Mouse (Mus musculus): ENCODE results near the gene Ccdc63.
A peak's percentile ranks its signal among the peaks of the same experiment; 100 is the strongest.
"Not testable (repeated sequence)": the region's sequence is repeated elsewhere in the genome, so short reads cannot be mapped to it uniquely, and the experiment has no call there.

Gene Ccdc63

GRCm38 (mm10) chr5:122149259-122149658, 8.6 kb upstream of the Ccdc63 start:
- DNase-seq (ENCODE audit: extremely low spot score), result no peak

GRCm38 (mm10) chr5:122148107-122148506, 7.5 kb upstream of the Ccdc63 start:
- no peak for DNase-seq (ENCODE audit: extremely low spot score)

DNA sequence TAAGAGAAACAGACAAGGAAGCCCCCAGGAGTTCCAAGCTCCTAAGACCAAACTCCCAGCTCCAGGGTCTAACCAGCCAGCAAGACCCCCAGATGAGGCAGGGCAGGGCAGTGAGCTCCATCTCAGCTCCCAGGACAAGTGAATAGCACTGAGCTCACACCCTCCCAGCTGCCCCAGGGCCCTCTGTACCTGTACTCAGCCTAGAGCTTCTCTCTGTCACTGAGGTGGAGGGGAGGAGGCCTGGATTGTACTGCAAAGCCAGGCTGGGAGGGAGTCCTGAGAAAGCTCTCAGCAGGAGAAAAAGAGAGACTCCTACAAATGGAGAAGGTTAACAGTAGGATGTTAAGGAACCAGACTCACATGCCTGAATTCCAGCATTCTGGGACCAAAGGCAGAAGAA, 6.0 kb upstream of the Ccdc63 start:
- DNase-seq (ENCODE audit: extremely low spot score), result no peak

GRCm38 (mm10) chr5:122146056-122146580, 5.5 kb upstream of the Ccdc63 start:
- DNase-seq (ENCODE audit: extremely low spot score), result no peak

DNA sequence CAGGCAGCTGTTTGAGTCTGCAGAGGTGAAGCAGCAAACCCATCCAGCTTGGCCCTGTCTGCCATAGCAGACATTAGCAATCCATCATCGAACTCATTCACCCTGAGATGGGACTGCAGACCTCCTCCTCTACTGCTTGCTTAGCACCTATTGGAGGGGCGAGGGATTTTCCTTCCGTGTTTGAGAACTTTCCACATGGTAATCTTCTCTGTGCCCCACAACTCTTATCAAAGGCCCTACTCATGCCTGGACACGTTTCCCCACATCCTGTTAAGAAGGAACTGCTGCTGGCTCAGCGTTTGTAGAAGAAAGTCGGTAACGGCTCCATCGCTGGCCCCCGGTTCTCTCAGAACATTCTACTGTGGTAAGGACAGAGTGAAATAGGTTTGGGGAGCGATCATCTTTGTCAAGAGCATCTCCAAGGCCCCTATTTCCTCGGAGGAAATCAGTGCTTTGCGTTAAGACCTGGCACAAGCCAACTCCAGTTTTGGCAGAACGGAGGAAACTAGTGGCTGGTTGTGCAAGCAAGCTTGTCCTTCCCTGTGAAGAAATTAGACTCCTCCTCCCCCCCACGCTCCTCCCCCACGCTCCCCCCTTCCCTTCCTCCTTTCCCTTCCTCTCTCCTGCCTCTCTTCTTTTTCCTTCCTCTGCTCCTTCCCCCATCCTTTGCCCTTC, 4.9 kb upstream of the Ccdc63 start:
- DNase-seq (ENCODE audit: extremely low spot score), result no peak

- DNase-seq (ENCODE audit: extremely low spot score), result no peak
Observed at GRCm38 (mm10) chr5:122144825-122145224, 4.2 kb upstream of the Ccdc63 start.

DNA sequence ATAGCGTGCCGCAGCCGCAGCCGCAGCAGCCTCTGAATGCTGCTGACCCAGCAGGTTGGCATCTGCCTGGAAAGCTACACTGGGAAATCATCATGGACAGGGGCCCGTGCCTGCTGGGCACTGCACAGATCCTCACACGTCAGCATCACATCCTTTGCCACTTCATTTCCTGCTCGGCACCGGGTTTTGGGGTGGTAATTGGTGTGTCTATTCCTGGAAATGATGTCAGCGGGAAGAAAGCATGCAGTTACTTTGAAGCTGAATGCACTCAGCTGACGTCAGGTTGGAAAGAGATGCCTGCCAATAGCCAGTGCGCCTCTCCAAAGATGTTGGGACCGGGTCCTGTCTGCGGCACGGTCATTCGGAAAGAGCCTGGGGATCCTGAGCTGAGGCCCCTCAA, 2.9 kb upstream of the Ccdc63 start:
- no peak for DNase-seq (ENCODE audit: extremely low spot score)

DNA sequence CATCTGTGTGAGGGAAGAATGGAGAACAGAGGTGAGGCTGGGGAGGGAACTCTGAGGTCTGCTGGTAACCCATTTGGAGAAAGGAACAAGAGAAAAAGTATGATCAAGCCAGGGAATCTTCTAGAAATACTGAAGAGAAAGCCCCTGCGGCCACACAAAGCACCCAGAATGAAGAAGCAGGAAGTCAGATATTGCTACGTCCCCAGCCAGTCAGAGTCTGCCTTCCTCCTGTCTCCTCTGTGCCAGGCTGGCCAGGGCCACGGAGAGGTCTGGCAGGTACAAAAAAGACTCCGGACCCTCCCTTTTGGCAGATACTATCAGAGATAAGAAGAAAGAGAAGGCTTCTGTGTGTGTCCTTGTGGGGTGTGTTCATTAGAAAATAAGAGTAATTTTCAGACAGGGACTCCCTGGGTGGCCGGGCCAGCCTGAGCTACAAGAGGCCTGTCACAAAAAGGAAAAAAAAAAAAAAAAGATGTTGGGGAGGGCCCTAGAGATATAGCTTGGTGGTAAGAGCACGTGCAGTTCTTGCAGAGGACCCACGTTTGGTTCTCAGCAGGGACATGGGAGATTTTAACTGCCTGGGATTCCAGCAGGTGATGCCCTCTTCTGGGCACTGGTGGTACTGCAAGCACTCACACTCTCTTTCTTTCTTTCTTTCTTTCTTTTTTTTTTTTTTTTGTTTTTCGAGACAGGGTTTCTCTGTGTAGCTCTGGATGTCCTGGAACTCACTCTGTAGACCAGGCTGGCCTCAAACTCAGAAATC, 1.8 kb upstream of the Ccdc63 start:
- DNase-seq (ENCODE audit: extremely low spot score), result peak; percentile 45

- not testable (repeated sequence) for DNase-seq (ENCODE audit: extremely low spot score)
Observed at GRCm38 (mm10) chr5:122139771-122140170, 852 bp downstream of the Ccdc63 start.

DNA sequence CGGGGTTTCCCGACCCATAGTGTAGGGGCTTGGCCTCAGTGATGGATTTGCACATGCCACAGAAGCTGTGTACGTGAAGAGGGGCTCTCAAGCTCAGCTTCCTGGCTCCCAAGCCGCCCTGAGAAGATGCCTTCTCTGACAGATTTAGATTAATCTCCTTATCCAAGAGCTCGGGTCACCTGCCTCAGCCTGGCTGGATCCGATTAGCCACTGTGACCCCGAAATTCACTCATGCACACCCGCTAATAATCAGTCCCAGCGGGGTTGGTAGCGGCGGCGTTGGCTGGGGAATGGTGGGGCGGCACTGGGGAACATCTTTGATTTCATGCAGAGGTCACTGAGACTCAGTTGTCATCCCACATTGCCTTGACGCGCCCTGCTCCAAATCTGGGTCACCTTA, 1.8 kb downstream of the Ccdc63 start:
- DNase-seq (ENCODE audit: extremely low spot score), result no peak

DNA sequence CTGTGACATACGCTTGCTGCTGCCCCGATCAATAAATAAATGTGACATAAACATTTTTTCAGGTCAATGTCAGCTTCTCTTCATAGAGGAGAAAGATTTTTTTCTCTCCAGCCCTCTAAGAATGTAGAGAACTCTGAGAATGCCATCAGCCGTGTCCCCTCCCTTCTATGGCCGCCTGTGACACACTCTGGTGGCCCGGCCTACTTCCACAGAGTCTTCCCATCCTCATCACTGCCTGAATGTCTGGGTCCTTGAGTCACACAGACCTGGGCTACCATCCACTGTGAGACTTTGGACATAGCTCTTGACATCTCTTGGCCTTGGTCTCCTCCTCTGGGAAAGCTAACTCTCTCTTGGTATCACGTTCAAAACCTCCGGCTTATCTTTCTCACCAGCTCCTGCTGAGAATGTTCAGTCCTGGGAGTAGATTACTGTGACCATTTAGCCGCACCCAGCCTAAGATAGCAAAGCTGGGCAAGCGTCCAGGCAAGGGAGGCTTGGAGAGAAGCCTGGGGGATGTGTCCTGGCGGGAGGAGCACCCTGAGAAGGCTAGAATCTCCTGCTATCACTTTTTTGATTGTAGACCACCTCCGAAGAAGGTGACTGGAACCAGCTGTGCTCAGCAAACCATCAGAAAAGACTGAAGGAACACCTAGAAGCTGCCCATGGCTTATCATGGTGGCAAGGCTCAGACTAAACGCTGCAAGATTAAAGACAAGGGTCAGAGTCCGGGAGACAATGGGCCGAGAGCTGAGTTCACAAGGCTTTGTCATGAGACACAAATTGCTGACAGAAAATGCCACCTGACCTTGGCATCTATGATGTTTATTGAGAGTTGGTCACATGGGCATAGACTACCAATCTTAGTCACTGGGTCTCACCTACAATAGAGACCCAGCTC, 3.9 kb downstream of the Ccdc63 start:
- no peak for DNase-seq (ENCODE audit: extremely low spot score)

DNA sequence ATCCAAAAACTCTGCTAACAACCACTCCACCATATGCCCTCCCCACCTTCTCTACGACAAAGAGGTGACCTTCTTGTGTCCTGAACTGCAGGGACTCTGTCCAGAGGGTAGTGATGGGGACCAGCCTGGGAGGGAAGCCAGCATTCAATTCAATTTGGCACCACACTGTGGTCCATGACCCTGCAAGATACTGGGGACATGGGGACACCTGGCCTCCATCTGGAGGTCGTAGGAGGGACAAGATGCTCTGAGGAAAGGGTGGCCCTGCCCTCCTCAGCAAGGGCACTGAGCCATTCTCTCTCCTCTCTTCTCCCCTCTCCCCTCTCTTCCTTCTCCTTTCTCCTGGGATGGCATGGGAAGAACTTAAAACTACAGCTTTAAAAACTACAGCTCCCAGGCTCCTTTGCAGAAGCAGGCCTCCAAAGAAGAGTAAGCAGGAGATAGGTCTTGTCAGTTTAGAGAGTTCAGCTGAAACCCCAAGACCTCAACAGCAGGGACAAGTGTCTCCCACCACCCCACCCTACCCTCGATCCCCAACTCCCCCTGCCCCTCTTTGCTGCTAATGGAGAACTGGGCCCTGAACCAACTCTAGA, 5.2 kb downstream of the Ccdc63 start:
- no peak for DNase-seq (ENCODE audit: extremely low spot score)

- no peak for DNase-seq (ENCODE audit: extremely low spot score)
Observed at GRCm38 (mm10) chr5:122134395-122135289, 6.0 kb downstream of the Ccdc63 start.

GRCm38 (mm10) chr5:122133050-122133389, 7.6 kb downstream of the Ccdc63 start:
- no peak for DNase-seq (ENCODE audit: extremely low spot score)

- DNase-seq (ENCODE audit: extremely low spot score), result no peak
Observed at GRCm38 (mm10) chr5:122132167-122133049, 8.2 kb downstream of the Ccdc63 start.

DNA sequence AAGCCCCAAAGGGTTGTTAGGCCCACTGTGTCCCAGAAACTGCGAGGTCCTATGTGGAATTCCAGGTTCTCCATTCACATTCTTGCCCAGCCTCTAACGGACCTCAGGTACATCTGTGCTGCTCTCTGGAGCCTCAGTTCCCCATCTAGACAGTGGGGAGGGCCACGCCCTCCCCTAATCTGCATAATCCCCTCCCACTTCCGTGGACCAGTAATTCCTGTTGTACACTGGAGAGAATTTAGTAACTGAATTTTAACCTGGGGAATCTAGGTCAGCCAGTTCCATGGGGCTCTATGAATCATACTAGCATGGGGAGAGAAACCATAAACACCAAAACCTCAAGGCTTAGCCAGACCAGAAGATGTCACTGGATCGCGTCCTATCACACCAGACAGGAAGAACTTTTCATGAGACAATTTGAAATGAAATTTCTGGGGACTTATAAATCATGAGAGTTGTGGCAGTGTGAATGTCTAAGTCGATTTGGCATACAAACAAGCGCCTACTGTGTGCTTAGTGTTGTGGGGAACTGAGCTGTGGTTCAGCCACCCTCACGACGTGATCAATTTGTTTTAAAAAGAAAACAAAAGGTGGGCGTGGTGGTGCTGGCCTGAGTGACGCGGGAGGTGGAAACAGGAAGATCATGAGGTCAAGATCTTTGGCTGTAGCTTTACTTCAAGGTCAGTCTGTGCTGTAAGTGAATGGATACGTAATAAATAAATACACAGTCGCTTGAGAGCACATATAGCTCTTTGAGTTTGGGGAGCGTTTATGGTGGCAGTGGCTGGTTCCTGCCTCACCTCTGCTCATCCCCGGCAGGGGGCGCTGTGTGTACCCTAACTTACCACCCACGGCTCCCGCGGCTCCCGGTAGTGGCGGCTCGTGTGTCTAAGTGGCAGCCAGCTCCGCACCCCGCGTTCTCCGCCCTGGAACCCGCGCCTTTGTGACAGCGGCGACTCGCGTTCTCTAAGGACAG, 9.3 kb downstream of the Ccdc63 start:
- DNase-seq (ENCODE audit: extremely low spot score), result peak; percentile 84

GRCm38 (mm10) chr5:122130341-122130998, 10.2 kb downstream of the Ccdc63 start:
- DNase-seq (ENCODE audit: extremely low spot score), result no peak

DNA sequence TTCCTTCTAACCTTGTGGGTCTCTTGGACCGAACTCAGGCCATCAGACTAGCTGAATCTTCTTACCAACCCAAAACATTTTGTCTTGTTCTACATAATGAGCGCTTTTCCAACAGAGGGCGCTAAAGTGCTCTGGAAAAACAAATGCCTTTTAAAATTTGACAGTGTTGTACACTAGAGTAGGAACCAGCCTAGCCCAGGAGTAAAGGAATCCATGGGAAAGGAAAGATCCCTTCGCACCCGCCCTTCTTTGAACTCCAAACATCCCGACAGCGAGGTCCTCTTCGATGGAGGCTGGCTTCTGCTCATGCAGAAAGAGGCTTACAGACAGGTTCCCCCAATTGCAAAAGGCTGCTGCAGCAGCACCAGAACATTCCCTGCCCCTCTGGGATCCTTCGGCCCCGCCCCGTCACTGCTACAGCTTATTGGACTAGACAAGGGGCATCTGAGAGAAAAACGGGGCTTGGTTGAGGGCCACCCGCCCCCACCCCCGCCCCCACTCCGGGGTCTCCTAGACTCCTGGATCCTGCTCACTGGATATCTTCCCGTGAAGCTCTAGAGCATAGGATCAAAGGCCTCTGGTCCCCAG, 11.5 kb downstream of the Ccdc63 start:
- peak; percentile 77 for DNase-seq (ENCODE audit: extremely low spot score)

Measured in embryo, embryonic 9.5 days (tissue).